Mouse (Mus musculus) midbrain, embryonic 15.5 days (tissue): ENCODE data around the gene Nps. TPM values are rescaled to one million over a fixed set of nuclear protein-coding genes. Genes with fewer than 3 reads are reported as not detected.

Experiments used
- ATAC-seq: fragments of 200-750 bp; cut with Nextera tagmentation; replicated peaks from 2 replicates; pipeline ENCODE4 v1.8.0; 2017; ENCODE audit warnings: moderate TSS enrichment
- H3K27ac ChIP-seq: fragments of 300-500 bp; sonication (generic); 2 replicates; pipeline ENCODE4 v1.5.1; 2015; ENCODE audit warnings: mild to moderate bottlenecking, inconsistent platforms
- H3K27me3 ChIP-seq: fragments of 300-500 bp; sonication (generic); replicated peaks from 2 replicates; pipeline ENCODE4 v1.6.1; 2015; ENCODE audit warnings: inconsistent platforms
- H3K36me3 ChIP-seq: fragments of 300-500 bp; sonication (generic); replicated peaks from 2 replicates; pipeline ENCODE4 v1.6.1; 2015; ENCODE audit warnings: inconsistent platforms
- H3K4me1 ChIP-seq: fragments of 300-500 bp; sonication (generic); 2 replicates; pipeline ENCODE4 v1.6.1; 2015; ENCODE audit warnings: inconsistent platforms
- H3K4me2 ChIP-seq: fragments of 300-500 bp; sonication (generic); 2 replicates; pipeline ENCODE4 v1.6.1; 2015; ENCODE audit warnings: inconsistent platforms, mild to moderate bottlenecking, moderate library complexity
- H3K4me3 ChIP-seq: fragments of 300-500 bp; sonication (generic); 2 replicates; pipeline ENCODE4 v1.5.1; 2015; ENCODE audit warnings: mild to moderate bottlenecking, inconsistent platforms
- H3K9ac ChIP-seq: fragments of 300-500 bp; sonication (generic); 2 replicates; pipeline ENCODE4 v1.6.1; 2015; ENCODE audit warnings: mild to moderate bottlenecking, inconsistent platforms
- H3K9me3 ChIP-seq: fragments of 300-500 bp; sonication (generic); 2 replicates; pipeline ENCODE4 v1.6.1; 2016; ENCODE audit warnings: inconsistent platforms
- WGBS: fragments of 180-500 bp; shearing (Covaris S2); methylation state at CpG from one replicate; pipeline ENCODE4 v1.1.7; 2015; ENCODE audit warnings: mixed read lengths; 5-methylcytosine and 5-hydroxymethylcytosine counted together
- polyA plus RNA-seq: library from polyadenylated mRNA; unstranded; fragments of >200 nt; fragmentation: Nextera tagmentation; extraction: Ambion mirVana; gene quantifications from 2 replicates; pipeline ENCODE4 v1.2.1, GENCODE M21; 2015

Gene Nps
- polyA plus RNA-seq, 1 experiment from 2014 or later = 0.21 TPM

GRCm38 (mm10) chr7:135253249-135253648, 5.3 kb upstream of the Nps start:
- Histone ChIP-seq H3K9ac (no peak overlapping the region), H3K36me3 (no peaks in the 10 kb centered on the region), H3K4me3 (no peak overlapping the region), H3K27ac (no peak overlapping the region), H3K27me3 (no peaks in the 10 kb centered on the region), H3K4me1 (no peaks in the 10 kb centered on the region), H3K9me3 (no peaks in the 10 kb centered on the region), H3K4me2 (no peak overlapping the region)
- ATAC-seq = no peak
- 97% methylated on average over 2 of the region's 2 CpGs for WGBS

GRCm38 (mm10) chr7:135254423-135254822, 4.1 kb upstream of the Nps start:
- Histone ChIP-seq H3K9ac (no peak overlapping the region), H3K27ac (no peak overlapping the region), H3K36me3 (no peaks in the 10 kb centered on the region), H3K4me2 (no peak overlapping the region), H3K4me3 (no peak overlapping the region), H3K4me1 (no peaks in the 10 kb centered on the region), H3K9me3 (no peaks in the 10 kb centered on the region), H3K27me3 (no peaks in the 10 kb centered on the region)
- no peak for ATAC-seq
- WGBS = 91% methylated on average over 2 of the region's 2 CpGs

GRCm38 (mm10) chr7:135271011-135271410, 12.5 kb downstream of the Nps start:
- Histone ChIP-seq H3K4me3 (no peak overlapping the region), H3K27ac (no peak overlapping the region), H3K36me3 (no peaks in the 10 kb centered on the region), H3K9ac (no peak overlapping the region), H3K4me2 (no peak overlapping the region), H3K27me3 (no peaks in the 10 kb centered on the region), H3K9me3 (no peaks in the 10 kb centered on the region), H3K4me1 (no peaks in the 10 kb centered on the region)
- ATAC-seq = no peak
- WGBS = 89% methylated on average over 5 of the region's 5 CpGs

- no peaks in the 10 kb centered on the region for H3K27me3 ChIP-seq
- no peak overlapping the region for H3K9ac ChIP-seq
- no peak overlapping the region for H3K4me2 ChIP-seq
- H3K27ac ChIP-seq = no peak overlapping the region
- no peaks in the 10 kb centered on the region for H3K4me1 ChIP-seq
- ATAC-seq = no peak
- H3K4me3 ChIP-seq = no peak overlapping the region
- no peaks in the 10 kb centered on the region for H3K36me3 ChIP-seq
- WGBS = 92% methylated on average over 3 of the region's 3 CpGs
- no peaks in the 10 kb centered on the region for H3K9me3 ChIP-seq
Observed at GRCm38 (mm10) chr7:135283212-135283611, 24.7 kb downstream of the Nps start.

- no peak for ATAC-seq
- H3K4me1 ChIP-seq = no peaks in the 10 kb centered on the region
- no peak overlapping the region for H3K4me2 ChIP-seq
- WGBS = 93% methylated on average over 3 of the region's 3 CpGs
- no peak overlapping the region for H3K9ac ChIP-seq
- no peak overlapping the region for H3K4me3 ChIP-seq
- H3K36me3 ChIP-seq = no peaks in the 10 kb centered on the region
- H3K27ac ChIP-seq = no peak overlapping the region
- H3K9me3 ChIP-seq = no peaks in the 10 kb centered on the region
- H3K27me3 ChIP-seq = no peaks in the 10 kb centered on the region
Observed at GRCm38 (mm10) chr7:135289976-135290375, 31.5 kb downstream of the Nps start.

- H3K9ac ChIP-seq = no peak overlapping the region
- no peak overlapping the region for H3K4me3 ChIP-seq
- no peaks in the 10 kb centered on the region for H3K36me3 ChIP-seq
- H3K27ac ChIP-seq = no peak overlapping the region
- H3K27me3 ChIP-seq = no peaks in the 10 kb centered on the region
- H3K4me2 ChIP-seq = no peak overlapping the region
- no peaks in the 10 kb centered on the region for H3K9me3 ChIP-seq
- no peaks in the 10 kb centered on the region for H3K4me1 ChIP-seq
- 83% methylated on average over 15 of the region's 15 CpGs for WGBS
- ATAC-seq = no peak
Observed at GRCm38 (mm10) chr7:135291646-135292236, 33.2 kb downstream of the Nps start.

GRCm38 (mm10) chr7:135294498-135294897, 36.0 kb downstream of the Nps start:
- no peaks in the 10 kb centered on the region for H3K36me3 ChIP-seq
- H3K4me2 ChIP-seq = no peak overlapping the region
- no peak overlapping the region for H3K4me3 ChIP-seq
- H3K9ac ChIP-seq = no peak overlapping the region
- H3K4me1 ChIP-seq = no peaks in the 10 kb centered on the region
- no peaks in the 10 kb centered on the region for H3K27me3 ChIP-seq
- WGBS = 88% methylated on average over 3 of the region's 3 CpGs
- no peaks in the 10 kb centered on the region for H3K9me3 ChIP-seq
- no peak for ATAC-seq
- H3K27ac ChIP-seq = no peak overlapping the region

GRCm38 (mm10) chr7:135304496-135304895, 46.0 kb downstream of the Nps start:
- Histone ChIP-seq H3K27ac (no peak overlapping the region), H3K4me1 (no peaks in the 10 kb centered on the region), H3K36me3 (no peaks in the 10 kb centered on the region), H3K27me3 (no peaks in the 10 kb centered on the region), H3K4me3 (no peak overlapping the region), H3K9me3 (no peaks in the 10 kb centered on the region), H3K9ac (no peak overlapping the region), H3K4me2 (no peak overlapping the region)
- no peak for ATAC-seq
- 88% methylated on average over 2 of the region's 2 CpGs for WGBS

Other genes starting within 250 kb of the Nps start
- 0.06 TPM in 1 of 2 replicates, not detected in the other for gene Foxi2, start 151.6 kb downstream of the Nps start, polyA plus RNA-seq